Mouse (Mus musculus) small intestine, adult 2 months (tissue): ENCODE measurements around the gene Olfr746.

Source experiments
- CTCF ChIP-seq: fragments of 200-500 bp; IDR thresholded peaks from 2 replicates; pipeline ENCODE4 v1.5.1; 2012; ENCODE audit warnings: low read depth, mild to moderate bottlenecking, control low read depth, inconsistent platforms, low read length, moderate library complexity, mixed read lengths; ENCODE audit not compliant: insufficient replicate concordance, insufficient read length; ENCODE audit errors: extremely low read depth
- POLR2A ChIP-seq: fragments of 200-500 bp; IDR thresholded peaks from 2 replicates; pipeline ENCODE4 v1.6.1; 2012; ENCODE audit warnings: low read depth, mild to moderate bottlenecking, control low read depth, inconsistent platforms, low read length, moderate library complexity

GRCm38 (mm10) chr14:50639088-50639487, 7.8 kb upstream of the Olfr746 start, which contains the start of gene Olfr745:
- TF ChIP-seq POLR2A (no peak), CTCF (no peak)
